Mouse (Mus musculus) central nervous system, embryonic 11.5 days (tissue): ENCODE measurements around the gene Gjb1. TPM values are rescaled to one million over a fixed set of nuclear protein-coding genes. Genes with fewer than 3 reads are reported as not detected.

Experiments
- polyA plus RNA-seq: library from polyadenylated mRNA; depleted of rRNA; stranded (reverse); fragments of >200 nt; gene quantifications from 2 replicates; pipeline ENCODE4 v1.2.3, GENCODE M21; 2012; rRNA removed

The Gjb1 gene
- 1.1 and 2.1 TPM in 2 replicates for polyA plus RNA-seq

DNA sequence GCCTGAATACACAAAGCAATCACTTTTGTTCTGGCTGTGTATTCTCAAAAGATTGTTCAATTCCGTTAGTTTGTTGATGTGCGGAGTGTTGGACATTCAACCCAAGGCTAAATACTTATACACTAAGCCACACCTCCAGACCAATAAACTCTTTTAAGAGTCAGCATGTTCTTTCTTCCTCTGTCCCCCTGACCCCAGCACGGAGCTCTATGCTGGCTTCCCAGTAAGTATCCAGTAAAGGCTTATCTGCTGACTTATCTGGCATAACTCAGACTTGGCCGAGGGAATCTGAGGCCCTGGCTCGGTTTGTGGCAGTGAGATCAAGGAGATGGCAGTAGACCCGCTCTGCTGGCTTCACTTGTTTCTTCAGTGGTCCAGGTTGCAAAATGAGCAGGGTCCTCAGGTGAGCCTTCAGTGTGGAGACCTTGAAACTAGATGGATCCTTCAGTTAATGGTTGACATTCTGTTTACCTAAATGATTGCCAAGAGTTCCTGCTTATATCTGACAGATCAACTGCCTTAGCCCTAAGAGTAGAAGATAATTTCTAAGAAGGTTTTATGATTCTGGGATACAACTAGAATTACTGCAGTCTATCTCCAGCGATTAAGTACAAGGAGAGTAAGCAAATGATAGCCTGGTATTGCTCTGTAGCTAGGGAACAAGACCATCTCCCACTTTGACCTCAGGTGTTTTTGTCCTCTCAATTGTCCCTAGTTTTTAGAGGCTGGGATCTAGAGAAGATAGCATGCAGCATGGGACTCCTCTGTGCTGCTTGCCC, at the start of gene Gjb1:
TSS of gene Gjb1 (plus strand) at position 189 of the 779 bp plus-strand sequence.

GRCm38 (mm10) chrX:101420700-101421095, 44.5 kb downstream of the Gjb1 start, which contains the start of gene Zmym3:
TSS of gene Zmym3 (minus strand) at chrX:101420849.

GRCm38 (mm10) chrX:101429142-101429949, 53.2 kb downstream of the Gjb1 start, which contains the start of gene Nono:
TSS of gene Nono (plus strand) at chrX:101429318.

Other genes with a start within 250 kb of the Gjb1 start
- gene Snx12, start 153.8 kb upstream of the Gjb1 start, polyA plus RNA-seq = 47.3 and 76.2 TPM in 2 replicates
- gene Foxo4, start 121.8 kb upstream of the Gjb1 start, polyA plus RNA-seq = 24.3 and 27.0 TPM in 2 replicates
- gene Gm614, start 112.4 kb upstream of the Gjb1 start, polyA plus RNA-seq = not detected in 2 replicates
- gene Il2rg, start 108.1 kb upstream of the Gjb1 start, polyA plus RNA-seq = 3.1 and 4.7 TPM in 2 replicates
- gene Gm20489, start 107.4 kb upstream of the Gjb1 start, polyA plus RNA-seq = not detected in 2 replicates
- gene Med12, start 102.3 kb upstream of the Gjb1 start, polyA plus RNA-seq = 31.5 and 83.2 TPM in 2 replicates
- gene Nlgn3, start 77.2 kb upstream of the Gjb1 start, polyA plus RNA-seq = 13.9 and 14.3 TPM in 2 replicates
- gene Zmym3, start 44.5 kb downstream of the Gjb1 start, polyA plus RNA-seq = 74.0 and 88.4 TPM in 2 replicates
- gene Nono, start 52.9 kb downstream of the Gjb1 start, polyA plus RNA-seq = 734 and 739 TPM in 2 replicates
- 7.5 and 12.2 TPM in 2 replicates for gene Itgb1bp2, start 72.7 kb downstream of the Gjb1 start, polyA plus RNA-seq
- 52.4 and 111 TPM in 2 replicates for gene Taf1, start 156.4 kb downstream of the Gjb1 start, polyA plus RNA-seq